Mouse (Mus musculus) thymus, adult 2 months (tissue): ENCODE measurements at regions not wholly inside any gene's neighbourhood (a gene's known extent, or its start where the extent isn't known, plus 50 kb on each side); places are given as distances from the start of the nearest gene placed in this dataset.

ENCODE experiments used
- CTCF ChIP-seq: fragments of 200-500 bp; IDR thresholded peaks from 2 replicates; pipeline ENCODE4 v1.5.1; 2012; ENCODE audit warnings: mild to moderate bottlenecking, control low read depth, low read length, moderate library complexity, borderline replicate concordance; ENCODE audit not compliant: control insufficient read depth, poor library complexity, insufficient read depth; ENCODE audit errors: extremely low read depth
- POLR2A ChIP-seq: fragments of 200-500 bp; IDR thresholded peaks from 2 replicates; pipeline ENCODE4 v1.6.1; 2012; ENCODE audit warnings: mild to moderate bottlenecking, low read length, control low read depth, moderate library complexity; ENCODE audit not compliant: control insufficient read depth, poor library complexity, insufficient read depth; ENCODE audit errors: extremely low read depth

DNA sequence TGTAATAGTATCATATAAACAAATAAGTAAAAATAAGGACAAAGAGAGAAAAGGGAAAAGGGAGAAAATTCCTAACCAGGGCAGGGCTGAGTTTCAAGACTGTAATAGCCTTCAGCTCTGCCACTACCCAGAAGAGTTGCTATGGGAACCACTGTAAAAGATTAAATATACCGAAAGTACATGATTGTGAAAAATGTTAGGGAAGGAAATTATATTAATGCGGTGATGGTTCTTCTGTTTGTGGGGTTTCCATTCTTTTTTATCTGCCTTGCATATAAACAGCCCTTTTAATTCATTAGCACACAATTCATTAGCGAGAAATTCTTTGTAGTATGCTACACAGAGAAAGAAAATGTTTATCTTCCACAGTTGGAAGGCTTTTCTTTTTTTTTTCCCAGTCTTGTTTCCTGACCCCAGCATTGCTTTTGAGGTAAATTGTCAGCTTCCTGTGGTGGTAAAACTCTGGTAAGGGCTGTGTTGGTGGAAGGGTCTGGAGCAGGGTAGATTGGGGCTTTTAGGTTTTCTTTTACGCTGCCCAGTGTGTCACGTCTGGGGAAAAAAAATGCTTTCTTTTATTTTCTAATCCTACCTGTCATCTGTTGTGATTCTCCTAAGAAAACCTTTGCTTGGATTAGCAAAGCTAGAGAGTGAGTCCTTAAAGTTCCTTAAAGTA is 555.6 kb upstream of the Nrp1 start:
- TF ChIP-seq POLR2A = no peak
- no peak for TF ChIP-seq CTCF
